Mouse (Mus musculus) cortical plate, adult 2 months (tissue): ENCODE results near the gene Gm4312. TPM values are rescaled to one million over a fixed set of nuclear protein-coding genes. Genes with fewer than 3 reads are reported as not detected.
"Not testable (repeated sequence)": the region's sequence is repeated elsewhere in the genome, so short reads cannot be mapped to it uniquely, and the experiment has no call there.

Experiments used
- H3K27ac ChIP-seq: fragments of 200-500 bp; 2 replicates; pipeline ENCODE4 v1.5.1; 2012; ENCODE audit warnings: low read length, control low read depth, inconsistent platforms; ENCODE audit not compliant: insufficient read depth
- H3K4me1 ChIP-seq: fragments of 200-500 bp; 2 replicates; pipeline ENCODE4 v1.6.1; 2011; ENCODE audit warnings: low read length; ENCODE audit not compliant: control insufficient read depth, insufficient read depth
- H3K4me3 ChIP-seq: fragments of 200-500 bp; 2 replicates; pipeline ENCODE4 v1.5.1; 2011; ENCODE audit warnings: mild to moderate bottlenecking, low read length, control low read depth; ENCODE audit not compliant: insufficient read depth
- CTCF ChIP-seq: fragments of 200-500 bp; IDR thresholded peaks from 2 replicates; pipeline ENCODE4 v1.5.1; 2011; ENCODE audit warnings: mild to moderate bottlenecking, control low read depth, low read length; ENCODE audit not compliant: insufficient read depth; ENCODE audit errors: extremely low read depth
- POLR2A ChIP-seq: fragments of 200-500 bp; IDR thresholded peaks from 2 replicates; pipeline ENCODE4 v1.6.1; 2011; ENCODE audit warnings: mild to moderate bottlenecking, low read length, control low read depth; ENCODE audit not compliant: insufficient read depth; ENCODE audit errors: extremely low read depth
- polyA plus RNA-seq: library from polyadenylated mRNA; depleted of rRNA; stranded (reverse); fragments of >200 nt; gene quantifications from 2 replicates; pipeline ENCODE4 v1.2.3, GENCODE M21; 2012; rRNA removed

The Gm4312 gene
- not detected in 2 replicates for polyA plus RNA-seq

DNA sequence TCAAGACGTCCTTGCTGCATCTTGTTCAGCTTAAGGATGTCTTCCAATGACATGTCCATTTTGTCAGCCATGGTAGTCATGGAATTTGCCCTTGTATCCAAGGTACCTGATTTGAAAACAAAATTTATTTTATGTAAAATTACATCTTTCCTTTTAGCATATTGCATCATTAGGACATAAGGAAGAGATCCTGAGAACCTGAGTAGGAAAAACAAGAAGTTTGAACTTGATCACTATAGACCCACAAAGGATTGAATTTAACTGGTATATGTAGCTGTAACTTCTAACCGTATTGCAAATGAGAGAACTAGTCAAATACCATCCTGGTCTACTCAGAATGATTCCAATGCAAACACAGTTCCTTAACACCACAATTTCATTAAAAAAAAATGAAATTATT lies at the start of gene Gm4312:
Gene Gm4312, minus strand, starts transcription at position 101 of the 400 bp plus-strand sequence.
- not testable (repeated sequence) for H3K4me1 ChIP-seq, H3K4me3 ChIP-seq, H3K27ac ChIP-seq

DNA sequence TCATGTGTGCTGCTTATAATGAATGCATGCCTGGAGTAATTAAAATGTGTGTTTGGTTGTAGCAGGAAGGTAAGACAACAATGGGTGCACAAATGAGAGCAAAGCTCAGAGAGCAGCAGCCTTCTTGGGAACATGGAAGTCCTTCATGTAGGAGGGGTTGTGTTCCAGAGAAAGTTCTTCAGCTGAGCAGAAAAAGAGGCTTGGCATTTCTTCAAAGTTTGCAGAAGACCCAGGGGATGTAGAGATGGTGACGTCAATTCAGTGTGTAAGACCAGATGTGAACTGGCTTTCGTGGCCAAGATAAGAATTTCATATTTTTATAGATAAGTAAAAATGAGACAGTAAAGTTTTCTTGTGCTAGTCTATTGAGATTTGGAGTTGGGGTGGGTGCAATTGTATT lies 45.2 kb upstream of the Gm4312 start:
- Histone ChIP-seq H3K27ac (no peak overlapping the region), H3K4me1 (no peaks in the 10 kb centered on the region), H3K4me3 (no peak overlapping the region)
- no peak for TF ChIP-seq POLR2A
- no peak for TF ChIP-seq CTCF

DNA sequence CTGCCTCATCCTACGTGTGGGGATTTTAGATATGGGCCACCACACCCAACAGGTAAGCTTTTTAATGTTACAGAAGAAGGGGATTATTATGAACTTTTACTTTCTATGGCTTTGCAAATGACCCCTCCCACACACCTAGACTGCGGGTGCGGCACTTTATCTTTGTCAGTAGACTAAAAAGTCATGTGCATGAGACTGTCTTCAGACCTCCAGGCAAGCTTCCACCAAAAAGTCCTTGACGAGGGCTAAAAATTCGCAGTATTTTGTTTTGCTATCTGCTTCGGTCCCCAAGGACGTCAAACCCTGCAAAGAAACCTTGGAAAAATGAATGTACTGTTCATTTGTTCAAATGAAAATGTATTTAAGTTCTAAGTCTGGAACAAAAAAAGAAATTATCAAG lies 33.2 kb upstream of the Gm4312 start:
- Histone ChIP-seq H3K4me1 (no peaks in the 10 kb centered on the region), H3K4me3 (no peak overlapping the region), H3K27ac (no peak overlapping the region)
- TF ChIP-seq CTCF (no peak), POLR2A (no peak)

DNA sequence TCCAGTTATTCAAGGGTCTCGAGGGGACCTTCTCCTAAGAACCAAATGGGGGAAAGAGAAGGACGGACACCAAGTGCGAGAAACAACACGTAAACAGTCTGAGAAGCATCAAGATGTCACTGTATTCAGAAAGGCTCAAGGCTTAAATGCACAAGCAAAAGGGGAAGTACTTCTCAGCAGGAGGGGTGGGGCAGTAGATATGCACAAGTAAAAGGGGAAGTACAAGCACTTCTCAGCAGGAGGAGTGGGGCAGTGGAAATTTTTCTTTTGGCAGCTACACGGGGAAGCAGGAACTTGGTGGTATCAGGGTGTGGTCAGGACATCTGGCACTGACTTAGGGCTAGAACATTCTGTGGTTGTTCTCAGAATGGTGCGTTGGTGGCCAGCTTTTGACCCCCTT lies 19.9 kb upstream of the Gm4312 start:
- H3K27ac ChIP-seq, H3K4me1 ChIP-seq, H3K4me3 ChIP-seq: not testable (repeated sequence)

DNA sequence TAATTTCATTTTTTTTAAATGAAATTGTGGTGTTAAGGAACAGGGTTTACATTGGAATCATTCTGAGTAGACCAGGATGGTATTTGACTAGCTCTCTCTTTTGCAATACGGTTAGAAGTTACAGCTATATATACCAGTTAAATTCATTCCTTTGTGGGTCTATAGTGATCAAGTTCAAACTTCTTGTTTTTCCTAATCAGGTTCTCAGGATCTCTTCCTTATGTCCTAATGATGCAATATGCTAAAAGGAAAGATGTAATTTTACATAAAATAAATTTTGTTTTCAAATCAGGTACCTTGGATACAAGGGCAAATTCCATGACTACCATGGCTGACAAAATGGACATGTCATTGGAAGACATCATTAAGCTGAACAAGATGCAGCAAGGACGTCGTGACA lies 21.3 kb downstream of the Gm4312 start, which contains the start of gene Gm4307:
Gene Gm4307, plus strand, starts transcription at position 301 of the 400 bp plus-strand sequence.
- H3K4me1 ChIP-seq, H3K4me3 ChIP-seq, H3K27ac ChIP-seq: not testable (repeated sequence)

DNA sequence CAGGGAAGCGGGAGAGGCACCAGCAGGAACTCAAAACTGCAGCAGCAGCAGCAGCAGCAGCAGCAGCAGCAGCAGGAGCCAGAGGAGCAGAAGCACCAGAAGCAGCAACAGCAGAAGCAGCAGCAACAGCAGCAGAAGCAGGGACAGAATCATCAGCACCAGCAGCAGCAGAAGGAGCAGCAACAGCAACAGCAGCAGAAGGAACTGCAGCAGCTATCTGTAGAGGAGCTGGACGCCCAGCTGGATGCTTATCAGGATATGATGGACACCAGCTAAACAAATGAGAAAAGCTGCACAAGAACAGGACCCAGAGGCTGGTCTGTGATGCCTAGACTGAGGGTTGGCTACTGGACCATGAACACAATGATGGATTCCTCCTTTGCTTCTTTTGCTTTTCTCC lies 25.5 kb downstream of the Gm4312 start:
- H3K4me1 ChIP-seq, H3K4me3 ChIP-seq, H3K27ac ChIP-seq: not testable (repeated sequence)

DNA sequence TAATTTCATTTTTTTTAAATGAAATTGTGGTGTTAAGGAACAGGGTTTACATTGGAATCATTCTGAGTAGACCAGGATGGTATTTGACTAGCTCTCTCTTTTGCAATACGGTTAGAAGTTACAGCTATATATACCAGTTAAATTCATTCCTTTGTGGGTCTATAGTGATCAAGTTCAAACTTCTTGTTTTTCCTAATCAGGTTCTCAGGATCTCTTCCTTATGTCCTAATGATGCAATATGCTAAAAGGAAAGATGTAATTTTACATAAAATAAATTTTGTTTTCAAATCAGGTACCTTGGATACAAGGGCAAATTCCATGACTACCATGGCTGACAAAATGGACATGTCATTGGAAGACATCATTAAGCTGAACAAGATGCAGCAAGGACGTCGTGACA lies 31.6 kb downstream of the Gm4312 start, which contains the start of gene Gm4305:
Gene Gm4305, plus strand, starts transcription at position 301 of the 400 bp plus-strand sequence.
- not testable (repeated sequence) for H3K4me1 ChIP-seq, H3K27ac ChIP-seq, H3K4me3 ChIP-seq

DNA sequence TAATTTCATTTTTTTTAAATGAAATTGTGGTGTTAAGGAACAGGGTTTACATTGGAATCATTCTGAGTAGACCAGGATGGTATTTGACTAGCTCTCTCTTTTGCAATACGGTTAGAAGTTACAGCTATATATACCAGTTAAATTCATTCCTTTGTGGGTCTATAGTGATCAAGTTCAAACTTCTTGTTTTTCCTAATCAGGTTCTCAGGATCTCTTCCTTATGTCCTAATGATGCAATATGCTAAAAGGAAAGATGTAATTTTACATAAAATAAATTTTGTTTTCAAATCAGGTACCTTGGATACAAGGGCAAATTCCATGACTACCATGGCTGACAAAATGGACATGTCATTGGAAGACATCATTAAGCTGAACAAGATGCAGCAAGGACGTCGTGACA lies 36.7 kb downstream of the Gm4312 start, which contains the start of gene Gm4303:
Gene Gm4303, plus strand, starts transcription at position 301 of the 400 bp plus-strand sequence.
- not testable (repeated sequence) for H3K4me1 ChIP-seq, H3K27ac ChIP-seq, H3K4me3 ChIP-seq

DNA sequence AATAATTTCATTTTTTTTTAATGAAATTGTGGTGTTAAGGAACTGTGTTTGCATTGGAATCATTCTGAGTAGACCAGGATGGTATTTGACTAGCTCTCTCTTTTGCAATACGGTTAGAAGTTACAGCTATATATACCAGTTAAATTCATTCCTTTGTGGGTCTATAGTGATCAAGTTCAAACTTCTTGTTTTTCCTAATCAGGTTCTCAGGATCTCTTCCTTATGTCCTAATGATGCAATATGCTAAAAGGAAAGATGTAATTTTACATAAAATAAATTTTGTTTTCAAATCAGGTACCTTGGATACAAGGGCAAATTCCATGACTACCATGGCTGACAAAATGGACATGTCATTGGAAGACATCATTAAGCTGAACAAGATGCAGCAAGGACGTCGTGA lies 41.8 kb downstream of the Gm4312 start, which contains the start of gene Gm4302:
Gene Gm4302, plus strand, starts transcription at position 301 of the 400 bp plus-strand sequence.
- H3K27ac ChIP-seq, H3K4me1 ChIP-seq, H3K4me3 ChIP-seq: not testable (repeated sequence)

DNA sequence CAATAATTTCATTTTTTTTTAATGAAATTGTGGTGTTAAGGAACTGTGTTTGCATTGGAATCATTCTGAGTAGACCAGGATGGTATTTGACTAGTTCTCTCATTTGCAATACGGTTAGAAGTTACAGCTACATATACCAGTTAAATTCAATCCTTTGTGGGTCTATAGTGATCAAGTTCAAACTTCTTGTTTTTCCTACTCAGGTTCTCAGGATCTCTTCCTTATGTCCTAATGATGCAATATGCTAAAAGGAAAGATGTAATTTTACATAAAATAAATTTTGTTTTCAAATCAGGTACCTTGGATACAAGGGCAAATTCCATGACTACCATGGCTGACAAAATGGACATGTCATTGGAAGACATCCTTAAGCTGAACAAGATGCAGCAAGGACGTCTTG lies 47.0 kb downstream of the Gm4312 start, which contains the start of gene Gm4301:
Gene Gm4301, plus strand, starts transcription at position 301 of the 400 bp plus-strand sequence.
- not testable (repeated sequence) for H3K27ac ChIP-seq, H3K4me3 ChIP-seq, H3K4me1 ChIP-seq

Other genes starting within 250 kb of the Gm4312 start
- not detected in 2 replicates for gene Gm4301, start 46.9 kb downstream of the Gm4312 start, polyA plus RNA-seq
- not detected in 2 replicates for gene Gm4302, start 41.7 kb downstream of the Gm4312 start, polyA plus RNA-seq
- gene Gm4303, start 36.6 kb downstream of the Gm4312 start, polyA plus RNA-seq: not detected in 2 replicates
- not detected in 2 replicates for gene Gm4305, start 31.5 kb downstream of the Gm4312 start, polyA plus RNA-seq
- not detected in 2 replicates for gene Gm4307, start 21.2 kb downstream of the Gm4312 start, polyA plus RNA-seq
- 6.3 and 6.6 TPM in 2 replicates for gene Tmtc3, start 104.8 kb upstream of the Gm4312 start, polyA plus RNA-seq
- gene Cep290, start 105.0 kb upstream of the Gm4312 start, polyA plus RNA-seq: 7.8 and 8.1 TPM in 2 replicates
- 21.5 and 22.9 TPM in 2 replicates for gene 4930430F08Rik, start 207.9 kb upstream of the Gm4312 start, polyA plus RNA-seq
- gene 1700017N19Rik, start 207.9 kb upstream of the Gm4312 start, polyA plus RNA-seq: not detected in 2 replicates